Mouse (Mus musculus) brain, embryonic 14.5 days (tissue): ENCODE measurements around the gene Abhd5.

Experiments used
- CTCF ChIP-seq: fragments of 200-500 bp; IDR thresholded peaks from 2 replicates; pipeline ENCODE4 v1.5.1; 2012; ENCODE audit warnings: inconsistent platforms, mild to moderate bottlenecking, moderate library complexity, borderline replicate concordance; ENCODE audit not compliant: insufficient read depth, insufficient read length; ENCODE audit errors: extremely low read depth
- POLR2A ChIP-seq: fragments of 200-500 bp; IDR thresholded peaks from 2 replicates; pipeline ENCODE4 v1.6.1; 2012; ENCODE audit warnings: mild to moderate bottlenecking, inconsistent platforms, borderline replicate concordance; ENCODE audit not compliant: poor library complexity, insufficient read depth, insufficient read length, severe bottlenecking; ENCODE audit errors: extremely low read depth

DNA sequence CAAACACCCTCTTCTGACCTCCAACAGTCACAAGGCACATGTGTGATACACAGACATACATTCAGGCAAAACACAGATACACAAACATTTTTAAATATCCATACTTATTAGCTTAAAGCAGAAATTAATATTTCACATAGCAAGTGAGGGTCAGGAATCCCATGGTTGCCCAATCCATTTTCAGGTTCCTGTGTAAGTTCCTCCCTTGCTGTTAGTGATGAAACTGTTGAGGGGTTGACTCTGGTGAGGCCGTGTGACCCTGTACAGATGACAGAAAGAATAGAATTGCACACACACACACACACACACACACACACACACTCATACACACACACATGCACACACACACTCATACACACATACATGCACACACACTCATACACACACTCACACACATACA is 63.2 kb downstream of the Abhd5 start:
- TF ChIP-seq CTCF: no peak
- TF ChIP-seq POLR2A: no peak
